Mouse (Mus musculus): ENCODE results near the gene Vps50.
"Not testable (repeated sequence)": the region's sequence is repeated elsewhere in the genome, so short reads cannot be mapped to it uniquely, and the experiment has no call there.

Vps50 gene

DNA sequence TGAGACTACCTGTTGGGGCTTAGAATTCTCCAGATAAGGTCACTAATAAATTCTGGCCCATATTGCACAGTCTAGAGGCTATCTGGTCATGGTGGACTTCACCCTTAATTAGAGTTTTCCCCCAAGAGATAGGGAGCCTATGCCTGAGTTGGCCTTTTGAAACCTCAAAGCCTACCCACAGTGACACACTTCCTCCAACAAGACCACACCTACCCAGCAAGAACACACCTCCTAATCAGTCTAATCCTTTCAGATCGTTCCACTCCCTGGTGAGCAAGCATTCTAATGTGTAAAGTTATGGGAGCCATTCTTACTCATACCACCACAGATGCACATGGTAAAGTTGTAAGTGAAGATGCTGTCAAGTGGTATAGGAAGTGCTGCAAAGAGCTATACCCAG is 37.9 kb downstream of the Vps50 start:
- CTCF ChIA-PET: no interaction called here

DNA sequence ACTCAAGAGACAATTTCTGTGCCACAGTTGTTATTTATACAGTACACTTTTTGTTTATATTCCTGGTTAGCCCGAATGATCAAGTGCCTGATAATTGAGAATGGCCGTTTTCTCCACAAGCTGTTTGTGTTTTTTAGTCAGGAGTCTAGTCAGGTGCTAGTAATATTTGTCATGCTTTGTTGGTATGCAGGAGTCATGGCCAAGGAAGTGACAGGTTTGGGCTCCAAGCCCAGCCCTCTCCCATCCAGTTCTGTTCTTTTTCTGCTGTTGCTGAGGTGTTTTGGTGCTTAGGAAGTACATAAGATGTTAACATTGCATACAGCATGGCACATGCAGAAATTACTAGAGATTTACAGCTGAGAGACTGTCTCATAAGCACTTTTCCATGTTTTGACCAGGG is 41.3 kb downstream of the Vps50 start:
- CTCF ChIA-PET: no interaction called here

DNA sequence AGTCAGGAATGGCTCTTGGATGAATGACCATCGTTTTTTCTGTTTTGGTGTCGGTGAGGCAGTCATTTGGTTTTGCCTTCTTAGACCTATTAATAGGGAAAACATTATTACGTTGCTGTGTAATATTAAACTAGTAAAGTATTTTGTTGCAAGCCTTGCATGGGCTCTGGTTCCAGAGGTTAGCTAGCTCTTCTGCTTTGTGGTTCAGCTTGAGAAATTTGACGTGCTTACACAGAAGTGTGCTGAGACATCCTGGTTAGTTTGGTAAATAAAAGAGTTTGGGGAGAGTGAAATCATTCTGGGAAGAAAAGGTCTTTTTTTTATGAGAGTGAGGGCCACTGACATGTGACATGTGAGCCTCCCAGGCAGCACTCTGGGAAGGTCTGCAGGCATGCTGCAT is 45.7 kb downstream of the Vps50 start:
- CTCF ChIA-PET: no interaction called here

DNA sequence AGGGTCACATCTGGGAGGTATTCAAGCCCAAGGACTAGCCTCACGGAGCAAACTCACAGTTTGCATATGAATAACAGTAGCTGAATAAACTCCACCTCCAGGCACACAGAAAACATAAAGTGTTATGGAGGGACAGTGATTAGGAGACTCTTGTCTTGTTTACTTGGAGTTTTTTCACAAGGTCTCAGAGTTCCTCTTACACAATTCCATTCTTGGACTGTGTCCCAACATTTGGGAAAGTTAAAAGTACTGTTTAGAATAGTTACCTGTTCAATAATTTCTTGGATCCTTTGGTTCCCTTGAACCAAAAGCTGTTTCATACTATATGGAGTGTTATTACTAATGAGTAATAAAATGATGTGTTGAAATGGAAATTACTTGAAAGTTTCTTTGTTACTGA is 46.8 kb downstream of the Vps50 start:
- CTCF ChIA-PET: no interaction called here

DNA sequence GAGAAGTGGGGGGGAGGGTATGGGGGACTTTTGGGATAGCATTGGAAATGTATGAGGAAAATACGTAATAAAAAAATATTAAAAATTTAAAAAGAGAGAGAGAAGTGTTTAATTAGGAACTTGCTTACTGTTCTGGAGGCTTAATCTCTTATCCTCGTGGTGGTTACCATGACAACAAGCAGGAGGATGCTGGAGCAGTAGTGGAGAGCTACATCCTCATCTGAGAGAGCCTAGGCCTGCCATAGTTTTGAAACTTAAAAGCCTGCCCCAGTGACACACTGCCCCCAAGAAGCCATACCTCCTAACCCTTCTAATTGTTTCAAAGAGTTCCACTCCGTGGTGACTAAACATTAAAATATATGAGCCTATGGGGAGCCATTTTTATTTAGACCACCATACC is 50.8 kb downstream of the Vps50 start:
- CTCF ChIA-PET: no interaction called here

DNA sequence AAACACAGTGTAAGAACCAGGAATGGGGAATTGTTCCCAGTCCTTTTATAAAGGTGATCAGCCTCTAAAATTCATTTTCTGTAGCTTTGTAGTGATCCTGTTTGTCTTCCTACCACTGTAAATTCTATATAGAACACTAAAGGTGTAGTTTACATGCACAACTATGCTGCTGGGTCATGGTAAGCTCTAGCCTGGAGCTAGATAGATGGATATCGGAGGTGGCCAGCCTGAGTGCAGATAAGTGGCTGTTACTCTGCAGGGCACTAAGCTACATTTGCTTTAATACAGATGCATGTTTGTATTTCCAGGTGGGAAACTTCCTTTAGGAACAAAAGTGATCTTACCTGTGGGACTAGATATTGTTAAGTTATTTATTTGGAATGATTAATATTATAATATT is 51.8 kb downstream of the Vps50 start:
- CTCF ChIA-PET: no interaction called here

DNA sequence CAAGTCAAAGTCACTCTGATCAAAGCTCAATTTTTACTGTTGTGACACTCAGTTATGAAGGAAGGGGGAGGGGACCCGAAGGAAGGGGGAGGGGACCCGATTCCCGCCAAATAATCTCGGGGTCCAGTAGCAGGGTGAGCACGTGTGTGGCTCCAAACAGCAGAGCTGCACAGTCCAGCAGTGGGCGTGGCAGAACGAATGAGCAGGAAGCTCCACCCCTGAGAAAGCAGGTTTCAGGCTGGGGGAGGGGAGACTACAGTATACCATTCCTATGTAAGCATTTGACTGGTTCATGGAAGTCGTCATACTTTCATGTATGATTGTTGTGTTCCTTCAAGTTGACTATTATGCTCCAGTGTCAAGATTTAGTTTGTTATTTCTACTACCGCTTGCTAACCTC is 54.5 kb downstream of the Vps50 start:
- CTCF ChIA-PET: not testable (repeated sequence)

DNA sequence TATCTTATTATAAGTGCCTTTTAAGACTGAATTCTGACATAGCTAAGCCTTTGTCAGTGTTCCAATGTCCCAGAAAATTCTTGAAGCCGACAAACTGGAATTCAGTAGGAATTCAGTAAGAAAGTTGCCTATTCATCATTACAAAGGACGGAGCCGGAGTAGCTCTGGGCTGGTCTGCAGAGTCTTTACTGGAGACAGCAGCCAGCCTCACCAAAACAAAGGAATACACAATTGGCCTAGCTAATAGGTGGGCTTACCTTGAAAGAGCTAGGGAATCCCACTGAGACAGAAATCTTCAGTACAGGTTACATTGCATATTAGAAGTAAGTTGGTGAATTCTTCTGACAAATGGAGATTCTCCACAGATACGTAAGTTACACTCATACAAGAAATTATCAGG is 59.0 kb downstream of the Vps50 start:
- CTCF ChIA-PET: no interaction called here

DNA sequence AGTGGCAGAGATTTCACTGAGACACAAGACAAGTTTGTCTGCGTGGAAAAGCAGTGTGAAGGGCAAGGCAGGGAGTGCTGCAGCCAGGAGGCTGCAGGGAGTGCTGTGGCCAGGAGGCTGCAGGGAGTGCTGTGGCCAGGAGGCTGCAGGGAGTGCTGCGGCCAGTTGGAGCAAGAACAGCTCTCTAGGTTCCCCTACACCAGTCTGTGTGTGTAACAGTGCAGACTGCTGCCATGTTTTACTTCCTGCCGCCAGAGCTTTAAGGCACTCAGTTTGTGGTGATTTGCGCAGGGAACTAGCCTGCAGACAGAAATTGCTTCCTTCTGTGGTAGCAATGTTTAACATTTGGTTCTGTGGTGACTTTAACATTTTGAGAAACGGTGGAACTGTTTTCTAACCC is 61.8 kb downstream of the Vps50 start:
- CTCF ChIA-PET: no interaction called here

DNA sequence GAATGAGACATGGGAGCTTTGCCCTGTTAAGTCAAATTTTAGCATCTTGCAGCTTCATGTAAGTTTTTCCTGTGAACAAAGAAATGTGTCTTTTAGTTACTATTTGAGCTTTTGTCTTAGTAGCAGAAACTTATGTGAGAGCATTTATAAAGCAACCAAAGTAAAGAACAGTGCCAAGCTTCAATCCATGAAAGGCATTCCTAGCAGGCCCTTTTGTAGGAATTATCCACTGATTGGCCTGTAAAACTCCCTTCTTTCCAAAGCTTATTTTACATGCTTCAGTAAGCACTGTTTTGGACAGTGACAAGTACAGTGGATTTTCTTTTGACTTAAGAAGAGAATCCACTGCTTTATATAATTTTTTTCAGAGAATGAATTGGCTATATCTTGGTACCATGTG is 64.1 kb downstream of the Vps50 start:
- CTCF ChIA-PET: no interaction called here

DNA sequence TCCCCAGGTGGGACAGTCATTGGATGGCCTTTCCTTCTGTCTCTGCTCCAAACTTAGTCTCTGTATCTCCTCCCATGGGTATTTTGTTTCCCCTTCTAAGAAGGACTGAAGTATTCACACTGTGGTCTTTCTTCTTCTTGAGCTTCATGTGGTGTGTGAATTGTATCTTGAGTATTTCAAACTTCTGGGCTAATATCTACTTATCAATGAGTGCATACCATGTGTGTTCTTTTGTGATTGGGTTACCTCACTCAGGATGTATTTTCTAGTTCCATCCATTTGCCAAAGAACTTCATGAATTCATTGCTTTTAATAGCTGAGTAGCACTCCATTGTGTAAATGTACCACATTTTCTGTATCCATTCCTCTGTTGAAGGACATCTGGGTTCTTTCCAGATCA is 65.9 kb downstream of the Vps50 start:
- CTCF ChIA-PET: not testable (repeated sequence)

DNA sequence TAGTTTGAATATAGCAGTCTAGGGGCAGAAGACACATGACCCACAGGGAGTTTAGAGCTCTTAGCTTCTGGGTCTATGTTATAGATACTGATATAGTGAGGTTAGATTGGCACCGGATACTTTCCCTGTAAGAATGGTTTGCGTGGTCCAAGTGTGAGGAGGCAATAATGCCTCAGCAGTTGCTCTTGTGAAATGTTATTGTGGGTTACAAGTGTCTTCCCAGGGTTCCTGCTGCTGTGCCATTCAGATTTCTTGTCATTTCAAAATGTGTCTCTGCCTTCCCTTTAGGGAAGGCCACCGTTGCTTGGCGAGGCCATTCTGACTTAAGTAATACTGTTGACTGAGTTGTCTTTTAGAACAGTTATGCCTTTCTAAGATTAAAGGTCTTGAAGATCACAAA is 66.8 kb downstream of the Vps50 start:
- CTCF ChIA-PET: no interaction called here

DNA sequence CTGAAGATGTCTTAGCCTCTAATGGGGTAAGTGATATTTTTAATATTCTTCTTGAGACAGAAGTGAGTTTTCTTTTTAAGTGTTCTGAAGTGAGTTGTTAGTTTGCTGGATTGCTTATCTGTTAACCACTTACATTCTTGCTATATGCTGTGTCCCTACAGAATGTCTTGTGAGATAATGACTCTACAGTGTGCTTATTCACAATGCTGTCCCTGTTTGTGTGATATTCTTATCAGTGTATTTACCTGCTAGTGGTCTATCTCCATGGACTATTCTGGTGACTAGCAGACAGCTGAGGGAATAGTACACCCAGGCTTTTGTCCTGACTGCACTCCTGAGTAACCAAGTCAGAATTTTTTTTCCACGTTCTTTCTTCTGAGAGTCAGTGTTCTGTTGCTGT is 67.5 kb downstream of the Vps50 start:
- CTCF ChIA-PET: no interaction called here

DNA sequence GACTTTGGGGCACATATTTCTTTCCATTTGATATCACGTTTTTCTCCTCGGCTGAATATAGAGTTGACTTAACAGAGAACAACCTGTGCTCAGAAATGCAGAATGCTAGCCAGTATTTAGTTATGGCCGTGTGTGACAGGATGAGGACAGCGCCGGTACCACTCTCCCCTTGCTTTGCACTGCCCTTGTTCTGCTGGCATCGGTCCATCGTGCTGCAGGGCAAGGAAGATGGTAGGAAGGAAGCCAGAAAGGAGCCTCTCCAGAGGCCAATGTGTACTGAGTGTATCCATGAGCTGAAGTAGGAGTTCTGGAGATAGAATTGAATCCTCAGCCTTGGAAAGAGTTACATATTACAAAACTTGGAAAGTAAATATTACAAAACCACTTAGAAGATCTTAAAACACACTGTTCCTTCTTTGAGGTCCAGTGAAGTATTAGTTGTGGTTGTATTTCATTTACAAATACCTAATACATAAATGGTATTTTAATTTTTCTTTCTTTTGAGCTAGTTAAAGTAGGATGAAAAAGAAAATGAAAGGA is 69.0 kb downstream of the Vps50 start:
- CTCF ChIA-PET: no interaction called here

DNA sequence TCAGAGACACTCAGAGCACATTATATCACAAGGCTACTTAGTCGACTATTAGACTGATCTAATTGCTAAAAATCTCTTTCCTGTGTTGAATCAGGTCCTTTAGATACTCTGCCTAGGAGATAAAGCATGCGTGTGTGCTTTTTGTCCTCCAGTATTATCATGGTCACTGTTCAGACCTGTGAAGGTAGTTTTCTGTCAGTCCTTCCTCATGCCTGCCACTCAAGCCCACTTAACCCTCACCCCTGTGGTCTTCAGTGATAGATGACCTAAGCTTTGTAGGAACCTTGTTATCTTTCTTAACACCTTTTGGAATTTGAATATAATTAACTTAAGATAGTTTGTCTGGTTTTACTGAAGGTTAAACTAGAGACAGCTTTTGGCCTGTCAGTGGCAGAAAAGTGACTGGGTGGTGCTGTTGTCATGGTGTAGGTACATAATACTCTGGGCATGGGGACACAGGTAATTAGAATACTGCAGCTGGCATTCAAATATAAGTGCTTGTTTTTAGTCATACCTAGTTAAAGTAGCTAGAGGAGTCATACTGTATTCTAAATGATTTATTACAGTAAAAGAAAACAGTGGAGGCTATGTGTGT is 74.1 kb downstream of the Vps50 start:
- CTCF ChIA-PET: no interaction called here

DNA sequence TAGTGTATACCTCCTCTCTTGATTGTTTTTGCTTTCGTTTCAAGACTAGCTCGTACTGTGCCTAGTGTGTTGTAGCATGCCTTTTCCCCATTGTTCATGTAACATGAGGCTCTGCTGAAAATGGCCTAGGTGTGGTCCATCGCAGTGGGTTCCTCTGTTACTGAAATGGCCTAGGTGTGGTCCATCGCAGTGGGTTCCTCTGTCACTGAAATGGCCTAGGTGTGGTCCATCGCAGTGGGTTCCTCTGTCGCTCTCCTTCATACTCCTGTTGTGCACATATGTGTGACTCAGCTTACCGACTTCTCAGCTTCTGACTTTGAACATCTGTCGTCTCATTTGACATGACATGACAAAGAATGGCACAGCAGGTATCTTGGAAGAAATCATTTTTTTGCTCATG is 75.6 kb downstream of the Vps50 start:
- CTCF ChIA-PET: no interaction called here

DNA sequence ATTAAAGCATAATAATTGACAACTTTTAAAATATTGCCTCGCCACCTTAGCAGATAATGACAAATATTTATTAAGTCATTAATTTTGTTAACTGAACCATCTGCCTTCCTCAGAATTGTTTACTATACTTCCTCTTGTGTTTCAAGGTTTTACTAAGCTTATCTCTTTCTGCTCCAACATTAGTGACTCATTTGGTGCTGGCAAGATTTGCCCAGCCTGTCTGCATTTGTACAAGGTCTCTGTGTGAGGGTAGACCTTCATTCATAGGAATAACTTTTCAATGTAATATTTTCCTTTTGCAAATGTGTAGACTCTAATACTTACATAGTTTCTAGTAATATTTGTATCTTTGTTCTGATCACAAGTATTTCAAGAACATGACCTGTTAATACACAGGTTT is 87.2 kb downstream of the Vps50 start:
- CTCF ChIA-PET: no interaction called here

DNA sequence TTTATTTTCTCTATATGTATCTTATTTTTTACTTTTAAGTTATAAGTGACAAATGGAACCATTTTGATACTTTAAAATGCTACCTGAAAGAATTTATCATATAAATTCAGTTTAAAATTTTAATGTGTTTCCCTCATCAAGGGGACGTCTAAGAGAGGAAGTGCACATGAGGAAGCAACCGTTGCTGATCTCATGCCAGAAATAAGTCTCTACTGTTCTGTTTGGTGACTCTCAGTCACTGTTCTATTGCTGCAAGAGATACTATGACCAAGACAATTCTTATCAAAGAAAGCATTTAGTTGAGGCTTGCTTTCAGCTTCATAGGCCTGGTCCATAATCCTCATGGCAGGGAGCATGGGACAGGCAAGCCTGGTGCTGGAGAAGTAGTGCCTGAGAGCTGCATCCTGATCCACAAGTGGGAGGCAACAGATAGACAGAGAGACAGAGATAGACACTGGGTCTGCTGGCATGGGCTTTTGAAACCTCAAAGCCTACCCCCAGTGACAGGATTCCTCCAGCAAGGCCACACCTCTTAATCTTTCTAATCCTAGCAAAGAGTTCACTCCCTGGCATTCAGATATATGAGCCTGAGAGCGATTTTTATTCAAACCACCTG is 92.2 kb downstream of the Vps50 start:
- CTCF ChIA-PET: interaction anchor here (0.6 kb wide), 1 partner anchor 10 kb away, joined by 3 read pairs; no protein-coding TSS in a partner anchor

DNA sequence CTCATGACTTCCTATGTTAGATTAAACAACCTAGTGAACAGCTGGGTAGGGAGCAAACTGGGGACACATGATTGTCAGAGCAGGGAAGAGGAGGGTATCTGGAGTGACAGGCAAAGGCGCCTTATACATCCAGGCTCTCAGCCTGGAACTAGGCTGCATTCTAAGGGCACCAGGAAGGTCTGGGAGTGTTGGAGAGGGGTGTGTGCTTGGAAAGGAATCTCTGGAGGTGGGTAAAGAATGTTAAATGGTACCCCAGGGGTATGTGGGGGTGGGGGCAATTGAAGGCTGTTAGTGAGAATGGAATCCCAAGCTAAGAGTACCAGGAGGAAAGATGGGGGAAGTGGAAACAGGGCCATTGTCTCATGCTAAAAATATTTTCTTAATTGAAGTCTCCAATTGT is 96.1 kb downstream of the Vps50 start:
- CTCF ChIA-PET: no interaction called here

DNA sequence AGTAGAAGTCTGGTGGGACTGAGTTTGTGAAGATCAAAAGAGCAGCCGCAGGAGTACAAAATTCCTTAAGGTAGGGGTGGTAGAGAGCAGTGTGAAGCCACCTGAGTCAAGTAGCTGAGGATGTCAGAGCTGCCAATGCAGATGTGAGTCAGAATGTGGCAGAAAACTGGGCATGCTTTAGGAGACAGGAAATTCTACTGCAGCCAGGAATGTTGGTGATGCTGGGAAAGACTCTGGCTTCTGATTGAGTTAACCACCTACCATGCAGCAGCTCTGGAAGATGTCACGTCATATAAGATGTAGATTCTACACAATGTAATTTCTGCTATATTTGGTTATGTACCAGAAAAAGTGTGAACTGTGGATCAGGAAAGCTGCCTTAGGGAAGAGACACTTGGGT is 114.6 kb downstream of the Vps50 start:
- CTCF ChIA-PET: no interaction called here

DNA sequence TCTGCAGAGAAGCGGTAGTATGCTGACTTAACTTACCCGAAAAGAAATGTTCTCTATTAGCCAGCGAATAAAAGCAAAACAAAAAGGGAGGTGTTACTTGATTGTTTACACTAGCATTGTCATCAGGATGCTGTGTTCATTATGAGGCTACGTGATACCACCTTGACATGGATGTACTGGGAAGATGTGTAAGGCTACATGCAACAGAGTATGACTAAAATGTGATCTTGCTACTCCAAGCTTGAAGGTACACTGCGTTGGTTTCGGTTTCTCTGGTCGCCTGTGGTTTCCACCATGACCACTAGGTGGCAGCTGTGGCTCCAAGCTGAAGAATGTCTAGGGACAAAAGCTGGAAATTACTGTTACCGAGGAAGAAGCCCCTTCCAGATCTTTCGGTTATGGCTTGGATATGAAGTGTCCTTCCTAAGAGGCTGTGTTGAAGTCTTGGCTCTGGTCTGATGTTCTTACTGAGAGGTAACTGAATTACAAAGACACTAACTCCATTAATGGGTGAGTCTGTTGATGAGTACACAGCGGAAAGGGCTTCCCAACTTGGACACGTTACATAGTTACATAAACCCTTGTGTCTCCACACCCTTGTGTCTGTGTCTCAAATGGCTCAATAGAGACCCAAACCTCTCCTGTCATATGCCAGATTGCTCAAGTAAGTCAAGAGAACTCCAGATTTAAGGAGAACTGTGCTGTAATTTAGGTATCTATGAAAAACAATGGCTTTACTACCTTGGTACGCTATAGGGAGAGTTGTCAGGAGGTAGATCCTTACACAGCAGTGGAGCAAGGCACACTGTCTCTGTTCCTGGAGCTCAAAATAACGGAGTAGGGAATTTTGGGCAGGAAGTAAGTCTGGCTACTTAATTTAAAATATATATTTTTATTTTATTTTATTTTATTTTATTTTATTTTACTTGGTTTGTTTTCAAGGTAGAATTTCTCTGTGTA is 122.5 kb downstream of the Vps50 start:
- CTCF ChIA-PET: not testable (repeated sequence)

Measured in spleen, embryonic (tissue).